Mouse (Mus musculus): ENCODE data around the gene Psma5.

The Psma5 gene

GRCm38 (mm10) chr3:108304747-108305146, 48.0 kb downstream of the Psma5 start:
- DNase-seq (ENCODE audit: low spot score in 2 of 2): no peak

- DNase-seq (ENCODE audit: low spot score in 2 of 2): no peak
These were observed 49.7 kb downstream of the Psma5 start for GRCm38 (mm10) chr3:108306387-108306786.

DNA sequence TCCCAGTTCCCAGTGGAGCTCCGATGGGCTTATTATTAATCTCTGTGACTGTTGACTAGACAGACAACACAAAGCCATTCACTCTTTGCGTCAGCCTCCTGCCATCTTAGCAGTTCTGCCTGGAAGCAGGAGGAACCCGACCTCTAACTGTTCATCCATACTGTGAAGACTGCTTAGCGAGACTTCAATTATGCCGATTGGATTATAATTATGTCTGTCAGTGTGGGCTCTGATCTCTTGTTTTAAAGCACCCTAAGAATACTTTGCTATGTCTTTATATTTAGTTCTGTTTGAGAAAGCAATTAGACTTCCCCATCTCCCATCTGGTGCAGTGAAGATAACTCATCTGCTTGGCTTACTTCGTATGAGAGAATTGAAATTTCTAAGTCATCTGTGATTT, 50.8 kb downstream of the Psma5 start:
- no peak for DNase-seq (ENCODE audit: low spot score in 2 of 2)

DNA sequence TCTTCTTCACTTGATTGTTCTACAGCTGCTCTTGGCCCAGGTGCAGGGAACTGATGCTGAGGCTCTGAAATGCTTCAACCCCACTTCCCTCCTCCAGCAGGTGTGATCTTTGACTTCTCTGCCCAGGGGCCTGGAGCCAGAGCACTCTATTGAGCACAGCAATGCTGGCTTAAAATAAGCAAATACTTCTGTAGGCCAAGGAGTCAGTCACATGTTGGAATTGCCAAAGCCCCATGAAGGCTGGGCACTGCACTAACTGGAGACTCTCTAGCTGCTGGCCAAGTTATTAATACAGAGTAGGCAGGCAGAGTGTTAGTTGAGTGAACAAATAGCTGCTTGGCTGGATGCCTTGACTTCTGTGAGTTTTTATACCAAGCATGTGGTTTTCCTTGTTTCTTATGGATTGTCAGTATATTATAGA, 54.2 kb downstream of the Psma5 start:
- no peak for DNase-seq (ENCODE audit: low spot score in 2 of 2)

DNA sequence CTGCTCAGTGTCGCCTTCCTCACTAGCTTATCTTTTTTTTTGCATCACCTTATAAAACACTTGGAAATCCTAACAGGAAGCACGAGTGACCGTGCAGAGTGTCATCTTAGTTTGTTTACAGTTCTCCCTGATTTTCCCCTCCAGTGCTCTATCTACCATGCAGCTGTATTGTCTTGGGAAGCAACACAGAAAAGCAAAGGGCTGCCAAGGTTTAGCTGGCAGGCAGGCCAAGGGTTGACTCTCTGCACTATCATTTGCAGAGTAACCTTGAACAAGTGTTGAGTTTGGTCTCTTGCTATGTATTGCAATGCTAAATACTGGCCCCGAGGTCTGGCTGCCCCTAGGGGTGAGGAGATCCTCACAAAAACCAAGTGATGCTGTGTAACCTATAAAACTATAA, 55.0 kb downstream of the Psma5 start:
- no peak for DNase-seq (ENCODE audit: low spot score in 2 of 2)

- no peak for DNase-seq (ENCODE audit: low spot score in 2 of 2)
These were observed 55.7 kb downstream of the Psma5 start for GRCm38 (mm10) chr3:108312414-108312813.

GRCm38 (mm10) chr3:108313138-108313537, 56.4 kb downstream of the Psma5 start:
- DNase-seq (ENCODE audit: low spot score in 2 of 2): no peak

GRCm38 (mm10) chr3:108314038-108314675, 57.4 kb downstream of the Psma5 start:
- DNase-seq (ENCODE audit: low spot score in 2 of 2): no peak

GRCm38 (mm10) chr3:108318517-108318916, 61.8 kb downstream of the Psma5 start:
- no peak for DNase-seq (ENCODE audit: low spot score in 2 of 2)

DNA sequence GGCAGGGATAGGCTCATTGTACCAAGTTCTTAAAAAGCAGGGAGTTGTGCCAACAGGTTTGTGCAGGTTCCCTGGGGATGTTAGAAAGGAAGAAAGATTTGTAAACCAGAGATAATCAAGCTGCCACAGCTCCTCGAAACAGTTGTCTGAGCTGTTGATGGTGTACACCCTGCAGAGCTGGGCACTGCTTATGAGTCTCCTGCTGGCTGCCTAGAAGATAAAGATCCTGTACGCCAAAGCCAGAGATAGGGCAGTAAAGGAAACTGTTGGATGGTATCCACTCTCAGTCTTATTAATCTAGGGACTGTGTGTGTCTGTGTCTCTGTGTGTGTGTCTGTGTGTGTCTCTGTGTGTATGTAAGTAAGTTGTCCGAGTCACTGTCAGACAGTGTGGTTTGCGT, 64.9 kb downstream of the Psma5 start:
- DNase-seq (ENCODE audit: low spot score in 2 of 2): no peak

DNA sequence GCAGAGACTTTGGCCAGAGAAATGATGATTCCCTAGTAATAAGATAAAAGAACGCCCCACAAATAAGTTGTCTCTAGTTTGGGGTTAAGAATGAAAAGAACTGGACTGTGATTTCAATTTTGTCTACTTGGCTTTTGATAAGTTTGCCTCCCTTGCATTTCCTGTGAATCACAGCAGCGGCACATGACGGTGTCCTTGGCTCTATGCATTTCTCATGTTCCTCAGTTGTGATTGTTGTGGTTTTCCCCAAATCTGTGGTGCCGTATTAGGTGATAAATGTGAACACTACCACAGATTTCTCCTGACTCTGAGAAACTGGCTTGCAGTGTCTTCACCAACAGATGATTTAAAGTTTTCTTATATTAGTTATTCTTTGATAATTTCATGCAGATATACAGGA, 65.4 kb downstream of the Psma5 start:
- DNase-seq (ENCODE audit: low spot score in 2 of 2): no peak

GRCm38 (mm10) chr3:108322962-108323361, 66.2 kb downstream of the Psma5 start:
- peak; percentile 4 to 14 for DNase-seq (ENCODE audit: low spot score in 2 of 2)

- DNase-seq (ENCODE audit: low spot score in 2 of 2): no peak
These were observed 68.1 kb downstream of the Psma5 start for GRCm38 (mm10) chr3:108324837-108325236.

GRCm38 (mm10) chr3:108325521-108325920, 68.8 kb downstream of the Psma5 start:
- no peak for DNase-seq (ENCODE audit: low spot score in 2 of 2)

DNA sequence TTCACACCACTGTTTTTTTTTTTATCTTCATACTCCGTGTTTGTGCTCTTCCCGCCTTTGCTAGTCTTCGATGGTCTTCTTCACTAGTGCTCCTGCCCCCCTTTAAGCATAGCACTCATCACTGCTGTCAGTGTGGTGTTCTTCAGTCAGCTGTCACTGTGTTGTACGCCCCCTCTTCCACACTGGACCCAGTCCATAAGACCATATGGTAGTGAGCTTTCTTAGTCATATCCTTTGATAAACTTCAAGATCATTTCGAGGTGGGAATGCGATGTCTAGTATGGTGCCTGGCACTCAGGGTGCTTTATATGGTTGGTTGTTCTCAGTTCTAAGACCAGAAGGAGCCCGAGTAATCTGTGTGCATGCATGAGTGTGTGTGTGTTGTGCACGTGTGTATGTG, 70.5 kb downstream of the Psma5 start:
- DNase-seq (ENCODE audit: low spot score in 2 of 2): no peak

DNA sequence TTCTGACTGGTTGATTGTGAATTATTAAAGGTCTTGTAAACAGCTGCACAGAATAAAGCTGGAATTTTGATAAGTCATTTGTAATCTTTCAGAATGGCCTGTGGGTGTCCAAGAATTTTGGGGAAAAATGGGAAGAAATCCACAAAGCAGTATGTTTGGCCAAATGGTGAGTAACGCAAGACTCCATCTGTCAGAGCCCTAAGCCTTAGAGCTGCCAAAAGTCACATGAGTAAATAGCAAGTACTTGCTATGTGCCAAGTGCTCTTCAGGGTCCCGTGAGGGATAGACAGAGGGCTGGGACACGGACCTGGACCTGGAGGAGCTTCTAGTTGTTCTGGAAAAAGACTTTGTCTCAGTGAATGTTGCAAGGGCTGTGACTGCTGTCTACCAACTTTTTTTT, 71.2 kb downstream of the Psma5 start:
- no peak for DNase-seq (ENCODE audit: low spot score in 2 of 2)

DNA sequence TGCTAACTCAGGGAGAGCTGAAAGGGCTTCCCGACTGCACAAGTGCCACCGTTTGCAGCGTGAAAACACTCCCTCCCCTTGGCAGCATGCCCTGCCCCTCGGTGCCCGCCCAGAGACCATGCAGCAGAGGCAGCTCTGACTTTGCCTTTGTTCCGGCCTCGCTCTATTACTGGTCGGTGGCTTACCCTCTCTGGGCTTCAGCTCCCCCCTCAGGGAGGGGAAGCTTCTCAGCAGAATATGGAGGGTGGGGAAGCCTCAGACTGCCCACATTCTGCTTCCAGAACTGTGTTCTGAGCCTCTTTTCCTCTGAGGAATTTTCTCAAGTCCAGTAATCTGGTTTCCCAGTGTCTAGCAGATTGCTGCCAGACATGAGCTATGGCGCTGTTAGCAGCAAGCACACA, 71.7 kb downstream of the Psma5 start:
- DNase-seq (ENCODE audit: low spot score in 2 of 2): peak in 1 of 2 experiments; percentile 16

Measured in spleen, postnatal 36 days (tissue).